Mouse (Mus musculus) kidney, postnatal 0 days (tissue): Measurements from ENCODE around the gene Zfp385a. TPM values are rescaled to one million over a fixed set of nuclear protein-coding genes. Genes with fewer than 3 reads are reported as not detected.

Source experiments
- ATAC-seq: fragments of 200-750 bp; cut with Nextera tagmentation; replicated peaks from 2 replicates; pipeline ENCODE4 v1.8.0; 2017; ENCODE audit warnings: low read depth, moderate number of reproducible peaks, moderate TSS enrichment, moderate library complexity; ENCODE audit not compliant: low FRiP score
- DNase-seq: peaks from one replicate; pipeline ENCODE4 v3.0.0-alpha.2; 2016; ENCODE audit warnings: low spot score
- H3K27ac ChIP-seq: fragments of 300-500 bp; sonication (generic); 2 replicates; pipeline ENCODE4 v1.5.1; 2014; ENCODE audit warnings: mild to moderate bottlenecking
- H3K27me3 ChIP-seq: fragments of 300-500 bp; sonication (generic); 2 replicates; pipeline ENCODE4 v1.6.1; 2014; ENCODE audit warnings: low read length, mixed read lengths; ENCODE audit not compliant: insufficient read depth
- H3K36me3 ChIP-seq: fragments of 300-500 bp; sonication (generic); 2 replicates; pipeline ENCODE4 v1.6.1; 2014; ENCODE audit warnings: low read length, mixed read lengths; ENCODE audit not compliant: insufficient read depth
- H3K4me1 ChIP-seq: fragments of 300-500 bp; sonication (generic); replicated peaks from 2 replicates; pipeline ENCODE4 v1.6.1; 2014; ENCODE audit warnings: antibody characterized with exemption, low read length, mixed read lengths; ENCODE audit not compliant: insufficient read depth
- H3K4me2 ChIP-seq: fragments of 300-500 bp; sonication (generic); 2 replicates; pipeline ENCODE4 v1.6.1; 2014; ENCODE audit warnings: mild to moderate bottlenecking, low read length, moderate library complexity, mixed read lengths
- H3K4me3 ChIP-seq: fragments of 300-500 bp; sonication (generic); replicated peaks from 2 replicates; pipeline ENCODE4 v1.5.1; 2014; ENCODE audit warnings: low read depth, low read length
- H3K9ac ChIP-seq: fragments of 300-500 bp; sonication (generic); 2 replicates; pipeline ENCODE4 v1.6.1; 2014; ENCODE audit warnings: low read depth, low read length
- H3K9me3 ChIP-seq: fragments of 300-500 bp; sonication (generic); replicated peaks from 2 replicates; pipeline ENCODE4 v1.6.1; 2016; ENCODE audit warnings: low read length, inconsistent platforms, mixed read lengths
- CTCF ChIP-seq: IDR thresholded peaks from 2 replicates; pipeline ENCODE4 v1.5.1; 2016; ENCODE audit warnings: antibody characterized with exemption, low read depth, mild to moderate bottlenecking, moderate library complexity
- WGBS: fragments of 180-500 bp; shearing (Covaris S2); extraction: QIAGEN DNeasy Blood & Tissue Kit; methylation state at CpG from one replicate; pipeline ENCODE4 v1.1.7; 2014; 5-methylcytosine and 5-hydroxymethylcytosine counted together
- polyA plus RNA-seq: library from polyadenylated mRNA; unstranded; fragments of >200 nt; fragmentation: Nextera tagmentation; extraction: Ambion mirVana; gene quantifications from 2 replicates; pipeline ENCODE4 v1.2.1, GENCODE M21; 2015

The Zfp385a gene
- polyA plus RNA-seq, 1 experiment from 2014 or later, result 11.8 TPM

DNA sequence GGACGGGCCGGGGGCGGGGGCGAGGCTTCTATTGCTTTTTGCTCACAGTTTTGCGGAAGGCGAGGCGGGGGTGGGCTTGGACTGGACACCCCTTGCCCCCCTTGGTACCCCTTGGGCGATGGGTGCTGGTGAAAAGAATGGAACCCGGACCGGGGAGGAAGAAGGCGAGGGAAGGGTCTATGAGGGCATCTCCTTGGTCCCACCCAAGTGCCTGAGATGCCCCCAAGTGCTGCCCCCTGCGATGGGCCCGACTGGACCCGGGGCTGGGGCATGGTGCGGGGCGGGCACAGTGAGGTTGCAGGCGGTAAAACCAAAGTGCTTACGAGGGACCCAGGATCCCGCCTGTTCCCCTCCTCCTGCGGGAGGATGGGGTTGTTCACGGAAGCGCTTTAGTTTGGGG lies 25.7 kb downstream of the Zfp385a start:
- H3K4me3 ChIP-seq, result no peak overlapping the region
- peaks cover 17% of the 10 kb centered on the region; the same call in 1 of the 2 replicates for H3K4me1 ChIP-seq
- H3K27me3 ChIP-seq, result no peaks in the 10 kb centered on the region
- ATAC-seq, result 0 out of 2 replicates have a peak, but pooled peaks have one; percentile 9
- WGBS, result 51% methylated on average over 22 of the region's 22 CpGs
- H3K9me3 ChIP-seq, result no peaks in the 10 kb centered on the region
- H3K9ac ChIP-seq, result 0 out of 2 replicates have a peak overlapping the region, but pooled peaks have one; percentile 25
- no peak for DNase-seq
- peaks cover 12% of the 10 kb centered on the region; the same call in 1 of the 2 replicates for H3K36me3 ChIP-seq
- H3K27ac ChIP-seq, result no peak overlapping the region
- TF ChIP-seq CTCF, result no peak
- peak overlapping the region; percentile 68 for H3K4me2 ChIP-seq

DNA sequence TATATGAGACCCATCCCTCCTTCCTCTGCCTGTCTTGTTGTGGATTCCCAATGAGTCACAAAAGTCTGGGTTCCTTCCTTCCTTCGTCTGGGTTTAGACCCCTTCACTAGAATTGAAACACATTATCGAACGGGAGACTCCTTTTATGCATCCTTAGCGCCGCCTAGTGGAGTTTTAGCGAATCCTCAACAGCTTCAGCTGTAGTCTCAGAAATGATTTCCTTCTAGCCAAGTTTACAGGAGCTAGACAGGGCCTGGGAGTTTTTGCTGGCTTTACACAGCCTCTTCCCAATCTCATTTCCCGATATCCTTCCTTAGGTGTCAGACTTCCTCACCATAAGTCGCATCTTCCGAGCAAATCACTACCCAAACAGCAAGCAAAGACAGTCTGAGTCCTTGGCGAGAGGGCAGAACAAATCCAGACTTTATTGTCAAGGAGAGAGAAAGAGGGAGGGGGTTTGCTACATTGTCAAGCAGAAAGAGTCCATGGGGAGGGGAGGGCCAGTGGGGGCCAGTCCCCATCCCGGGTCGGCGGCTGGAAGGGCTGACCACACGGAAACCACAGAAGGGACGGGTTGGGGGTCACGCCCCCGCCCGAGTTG lies 26.3 kb downstream of the Zfp385a start:
- DNase-seq, result peak; percentile 94
- ATAC-seq, result no peak
- H3K4me3 ChIP-seq, result no peak overlapping the region
- H3K27me3 ChIP-seq, result no peaks in the 10 kb centered on the region
- WGBS, result 18% methylated on average over 18 of the region's 18 CpGs
- peaks cover 17% of the 10 kb centered on the region; the same call in 1 of the 2 replicates for H3K4me1 ChIP-seq
- no peak overlapping the region for H3K9ac ChIP-seq
- no peaks in the 10 kb centered on the region for H3K9me3 ChIP-seq
- no peak overlapping the region for H3K27ac ChIP-seq
- peak; percentile 91 for TF ChIP-seq CTCF
- H3K36me3 ChIP-seq, result peaks cover 12% of the 10 kb centered on the region; the same call in 1 of the 2 replicates
- H3K4me2 ChIP-seq, result peak overlapping the region; percentile 68; the same call in 1 of the 2 replicates

DNA sequence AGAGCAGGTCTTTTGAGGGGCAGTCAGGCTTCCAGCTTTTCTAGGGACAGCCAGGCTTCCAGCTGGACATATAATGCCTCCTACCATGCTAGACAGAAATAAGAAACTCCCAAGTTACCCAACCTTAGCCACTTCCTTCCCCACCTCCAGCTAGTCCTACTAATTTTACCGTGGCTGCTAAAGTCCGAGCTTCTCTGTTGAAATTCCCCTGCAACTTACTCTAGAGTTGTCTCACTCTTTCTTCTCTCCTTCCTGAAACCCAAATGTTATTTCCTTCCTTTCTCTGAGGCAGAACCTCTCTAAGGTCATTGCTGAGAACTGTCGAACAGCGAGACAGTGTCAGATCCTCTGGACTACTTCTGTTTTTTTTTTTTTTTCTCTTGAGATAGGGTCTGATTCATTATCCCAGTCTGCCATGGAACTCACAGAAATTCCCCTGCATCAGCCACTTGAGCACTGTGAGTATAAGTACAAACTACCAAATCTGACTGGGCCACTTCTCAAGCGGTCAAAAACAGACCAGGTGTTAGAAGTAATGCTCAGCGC lies 29.5 kb downstream of the Zfp385a start, which contains the start of gene Gpr84:
TSS of gene Gpr84 (minus strand) at position 248 of the 546 bp plus-strand sequence.
- H3K4me2 ChIP-seq, result no peak within 1 kb of the TSS
- peaks cover 18% of the 10 kb centered on the region; the same call in 1 of the 2 replicates for H3K4me1 ChIP-seq
- H3K27ac ChIP-seq, result no peak within 1 kb of the TSS
- DNase-seq (no peak), ATAC-seq (no peak)
- no peaks in the 10 kb centered on the region for H3K36me3 ChIP-seq
- H3K27me3 ChIP-seq, result no peaks in the 10 kb centered on the region
- no peaks in the 10 kb centered on the region for H3K9me3 ChIP-seq
- TF ChIP-seq CTCF, result no peak
- no peak within 1 kb of the TSS for H3K9ac ChIP-seq
- 40% methylated on average over 6 of the region's 6 CpGs for WGBS
- no peak within 1 kb of the TSS for H3K4me3 ChIP-seq

DNA sequence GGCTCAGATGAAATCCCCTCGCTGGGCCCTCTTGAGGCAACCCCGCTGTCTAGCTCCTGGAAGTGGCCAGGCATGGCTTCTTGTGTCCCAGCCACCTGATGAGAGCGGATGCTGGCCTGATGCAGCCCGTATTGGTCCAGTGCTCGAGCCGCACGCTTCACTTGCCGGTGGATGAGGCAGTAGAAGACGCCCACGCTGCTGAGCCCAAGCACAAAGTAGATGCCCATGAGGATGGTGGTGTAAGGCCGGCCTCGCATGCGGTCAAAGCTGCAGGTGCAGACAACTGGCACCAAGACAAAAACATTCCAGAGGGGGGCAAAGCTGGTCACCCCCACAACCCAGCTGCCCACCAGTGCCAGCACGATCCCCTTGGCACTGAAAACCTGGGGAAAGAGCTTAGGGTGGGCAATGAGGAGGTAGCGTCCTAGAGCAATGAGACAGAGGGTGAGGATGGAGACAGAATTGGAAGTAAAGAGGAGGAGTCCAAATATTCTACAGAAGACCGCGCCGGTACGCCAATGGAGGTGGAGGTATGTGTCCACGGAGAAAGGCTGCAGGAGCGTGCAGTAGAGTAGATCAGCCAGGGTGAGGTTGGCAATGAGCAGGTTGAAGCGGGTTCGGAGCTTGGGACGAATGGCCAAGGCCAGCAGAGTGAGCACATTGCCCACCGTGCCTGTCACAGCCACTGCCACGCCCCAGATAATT lies 30.9 kb downstream of the Zfp385a start:
- Histone ChIP-seq H3K4me3 (no peak overlapping the region), H3K36me3 (no peaks in the 10 kb centered on the region), H3K27ac (no peak overlapping the region), H3K27me3 (no peaks in the 10 kb centered on the region), H3K9me3 (no peaks in the 10 kb centered on the region), H3K4me1 (peaks cover 13% of the 10 kb centered on the region), H3K9ac (no peak overlapping the region), H3K4me2 (peak overlapping the region; percentile 6; the same call in 1 of the 2 replicates)
- DNase-seq (no peak), ATAC-seq (no peak)
- no peak for TF ChIP-seq CTCF
- WGBS, result 51% methylated on average over 26 of the region's 26 CpGs

DNA sequence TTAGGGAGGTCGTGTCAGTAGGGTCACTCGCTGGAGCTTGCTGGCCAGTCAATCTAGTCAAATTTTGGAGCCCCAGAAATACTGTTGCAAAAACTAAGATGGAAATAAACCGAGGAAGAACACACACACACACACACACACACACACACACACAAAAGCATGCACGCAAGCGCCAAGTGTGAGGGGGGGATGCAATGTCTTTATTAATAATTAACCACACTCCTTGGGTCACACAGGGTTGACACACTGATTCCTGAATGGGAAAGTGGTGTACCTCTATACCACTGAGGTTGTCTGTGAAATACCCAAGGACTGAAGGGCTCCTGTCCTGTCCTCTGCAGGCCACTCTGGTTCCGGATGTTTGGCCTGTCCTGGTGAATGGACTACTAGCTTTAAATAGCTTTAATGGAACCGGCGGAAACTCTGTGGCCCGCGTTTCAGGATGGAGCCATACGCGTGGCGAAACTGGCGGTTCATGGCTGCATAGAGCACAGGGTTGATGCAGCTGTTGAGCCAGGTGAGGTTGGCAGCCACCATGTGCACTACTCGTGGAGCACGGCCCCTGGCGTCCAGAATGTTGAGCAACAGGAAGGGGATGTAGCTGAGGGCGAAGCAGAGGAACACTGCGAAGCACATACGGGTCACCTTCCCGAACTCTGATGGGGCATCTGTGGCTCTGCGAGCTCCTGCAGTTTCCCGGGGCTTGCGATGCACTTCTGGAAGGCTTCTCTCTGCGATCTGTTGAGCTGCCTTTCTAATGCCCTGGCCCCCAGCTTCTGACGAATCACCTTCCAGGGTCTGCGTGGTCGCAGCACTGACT lies 31.6 kb downstream of the Zfp385a start:
- peak; percentile 51; the same call in 1 of the 2 replicates for TF ChIP-seq CTCF
- no peak overlapping the region for H3K27ac ChIP-seq
- no peak overlapping the region for H3K4me3 ChIP-seq
- whole genome bisulfite sequencing, result 38% methylated on average over 28 of the region's 28 CpGs
- peaks cover 17% of the 10 kb centered on the region for H3K4me1 ChIP-seq
- no peaks in the 10 kb centered on the region for H3K36me3 ChIP-seq
- H3K4me2 ChIP-seq, result peak overlapping the region; percentile 6; the same call in 1 of the 2 replicates
- ATAC-seq (no peak), DNase-seq (no peak)
- no peaks in the 10 kb centered on the region for H3K9me3 ChIP-seq
- no peaks in the 10 kb centered on the region for H3K27me3 ChIP-seq
- H3K9ac ChIP-seq, result no peak overlapping the region

DNA sequence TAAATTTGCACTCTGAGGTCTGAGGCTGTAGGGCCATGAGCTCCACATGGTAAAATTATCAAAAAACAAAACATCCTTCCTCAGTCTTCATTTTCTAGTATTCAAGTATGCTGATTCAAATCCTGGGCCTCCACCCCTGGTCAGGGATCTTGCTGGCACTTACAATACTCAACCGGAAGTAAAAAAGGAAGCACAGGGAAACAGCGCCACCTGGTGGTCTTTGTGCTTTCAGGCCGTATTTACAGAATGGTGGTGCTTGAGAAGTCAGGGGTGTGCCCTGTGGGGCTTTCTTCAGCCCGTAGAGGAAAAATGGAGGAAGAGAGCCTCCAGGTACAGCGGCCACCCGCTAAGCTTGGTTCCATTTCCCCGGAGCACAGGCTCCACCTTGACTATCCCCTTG lies 32.8 kb downstream of the Zfp385a start:
- no peak for ATAC-seq
- Histone ChIP-seq H3K27me3 (no peaks in the 10 kb centered on the region), H3K9me3 (no peaks in the 10 kb centered on the region), H3K4me1 (peaks cover 28% of the 10 kb centered on the region), H3K36me3 (no peaks in the 10 kb centered on the region), H3K4me2 (0 out of 2 replicates have a peak overlapping the region, but pooled peaks have one; percentile 21), H3K9ac (no peak overlapping the region), H3K4me3 (no peak overlapping the region), H3K27ac (peak overlapping the region; percentile 96; the same call in 1 of the 2 replicates)
- TF ChIP-seq CTCF, result peak; percentile 100
- DNase-seq, result peak; percentile 96
- WGBS, result 3% methylated on average over 7 of the region's 7 CpGs
